Mouse (Mus musculus): Measurements from ENCODE around the gene Calcrl.

The Calcrl gene

GRCm38 (mm10) chr2:84425138-84425537, at the start of gene Calcrl:
Gene Calcrl, minus strand, starts transcription at chr2:84425411.
- in situ Hi-C loops (cut with MboI, MseI), result loop anchor here (5.0 kb wide), 1 partner anchor 428 kb away; no protein-coding TSS in a partner anchor

GRCm38 (mm10) chr2:84474651-84475050, 49.4 kb upstream of the Calcrl start:
- in situ Hi-C loops (cut with MboI, MseI), result no loop called here

- in situ Hi-C loops (cut with MboI, MseI), result no loop called here
Observed at GRCm38 (mm10) chr2:84473941-84474530, 48.8 kb upstream of the Calcrl start.

GRCm38 (mm10) chr2:84467391-84467790, 42.2 kb upstream of the Calcrl start:
- in situ Hi-C loops (cut with MboI, MseI), result no loop called here

- in situ Hi-C loops (cut with MboI, MseI), result loop anchor here (5.0 kb wide), 1 partner anchor 202 kb away; no protein-coding TSS in a partner anchor
Observed at GRCm38 (mm10) chr2:84464956-84465355, 39.7 kb upstream of the Calcrl start.

GRCm38 (mm10) chr2:84462411-84462810, 37.2 kb upstream of the Calcrl start:
- in situ Hi-C loops (cut with MboI, MseI), result loop anchor here (5.0 kb wide), 1 partner anchor 205 kb away; no protein-coding TSS in a partner anchor

GRCm38 (mm10) chr2:84459651-84460177, 34.5 kb upstream of the Calcrl start:
- in situ Hi-C loops (cut with MboI, MseI), result loop anchor here (5.0 kb wide), 1 partner anchor 208 kb away; no protein-coding TSS in a partner anchor

GRCm38 (mm10) chr2:84457221-84457620, 32.0 kb upstream of the Calcrl start:
- in situ Hi-C loops (cut with MboI, MseI), result no loop called here

GRCm38 (mm10) chr2:84455236-84455799, 30.1 kb upstream of the Calcrl start:
- in situ Hi-C loops (cut with MboI, MseI), result no loop called here

GRCm38 (mm10) chr2:84454551-84455235, 29.5 kb upstream of the Calcrl start:
- in situ Hi-C loops (cut with MboI, MseI), result no loop called here

GRCm38 (mm10) chr2:84454051-84454450, 28.8 kb upstream of the Calcrl start:
- in situ Hi-C loops (cut with MboI, MseI), result no loop called here

- in situ Hi-C loops (cut with MboI, MseI), result no loop called here
Observed at GRCm38 (mm10) chr2:84445499-84445898, 20.3 kb upstream of the Calcrl start.

GRCm38 (mm10) chr2:84441940-84442339, 16.7 kb upstream of the Calcrl start:
- in situ Hi-C loops (cut with MboI, MseI), result loop anchor here (5.0 kb wide), 1 partner anchor 625 kb away; no protein-coding TSS in a partner anchor

GRCm38 (mm10) chr2:84429724-84430123, 4.5 kb upstream of the Calcrl start:
- in situ Hi-C loops (cut with MboI, MseI), result loop anchor here (5.0 kb wide), 1 partner anchor 432 kb away; no protein-coding TSS in a partner anchor

- in situ Hi-C loops (cut with MboI, MseI), result loop anchor here (5.0 kb wide), 1 partner anchor 432 kb away; no protein-coding TSS in a partner anchor
Observed at GRCm38 (mm10) chr2:84428836-84429235, 3.6 kb upstream of the Calcrl start.

- in situ Hi-C loops (cut with MboI, MseI), result loop anchor here (5.0 kb wide), 1 partner anchor 429 kb away; no protein-coding TSS in a partner anchor
Observed at GRCm38 (mm10) chr2:84426531-84426930, 1.3 kb upstream of the Calcrl start.

GRCm38 (mm10) chr2:84416501-84416900, 8.7 kb downstream of the Calcrl start:
- in situ Hi-C loops (cut with MboI, MseI), result no loop called here

- in situ Hi-C loops (cut with MboI, MseI), result no loop called here
Observed at GRCm38 (mm10) chr2:84409796-84410592, 15.2 kb downstream of the Calcrl start.

GRCm38 (mm10) chr2:84404834-84405233, 20.4 kb downstream of the Calcrl start:
- in situ Hi-C loops (cut with MboI, MseI), result no loop called here

- in situ Hi-C loops (cut with MboI, MseI), result no loop called here
Observed at GRCm38 (mm10) chr2:84402713-84403112, 22.5 kb downstream of the Calcrl start.

GRCm38 (mm10) chr2:84396557-84396956, 28.7 kb downstream of the Calcrl start:
- in situ Hi-C loops (cut with MboI, MseI), result loop anchor here (10.0 kb wide), 1 partner anchor 1272 kb away; no protein-coding TSS in a partner anchor
